Mouse (Mus musculus) hindbrain, embryonic 14.5 days (tissue): ENCODE data around the gene Map2k2. TPM values are rescaled to one million over a fixed set of nuclear protein-coding genes. Genes with fewer than 3 reads are reported as not detected.
"Not testable (repeated sequence)": the region's sequence is repeated elsewhere in the genome, so short reads cannot be mapped to it uniquely, and the experiment has no call there.

Experiments
- ATAC-seq: fragments of 200-750 bp; cut with Nextera tagmentation; 2 replicates; pipeline ENCODE4 v1.8.0; 2017; ENCODE audit warnings: moderate number of reproducible peaks, mild to moderate bottlenecking, moderate TSS enrichment, moderate library complexity; ENCODE audit not compliant: low FRiP score
- DNase-seq: peaks from one replicate; pipeline ENCODE4 v3.0.0-alpha.2; 2015; ENCODE audit warnings: low spot score
- H3K27ac ChIP-seq: fragments of 300-500 bp; sonication (generic); 2 replicates; pipeline ENCODE4 v1.5.1; 2014; ENCODE audit warnings: mild to moderate bottlenecking, moderate library complexity
- H3K27me3 ChIP-seq: fragments of 300-500 bp; sonication (generic); 2 replicates; pipeline ENCODE4 v1.6.1; 2014; ENCODE audit warnings: mild to moderate bottlenecking, low read length, mixed read lengths; ENCODE audit not compliant: control insufficient read depth, insufficient read depth
- H3K36me3 ChIP-seq: fragments of 300-500 bp; sonication (generic); replicated peaks from 2 replicates; pipeline ENCODE4 v1.6.1; 2014; ENCODE audit not compliant: control insufficient read depth, insufficient read depth
- H3K4me1 ChIP-seq: fragments of 300-500 bp; sonication (generic); replicated peaks from 2 replicates; pipeline ENCODE4 v1.6.1; 2014; ENCODE audit warnings: antibody characterized with exemption, low read length, mixed read lengths; ENCODE audit not compliant: control insufficient read depth, insufficient read depth
- H3K4me2 ChIP-seq: fragments of 300-500 bp; sonication (generic); replicated peaks from 2 replicates; pipeline ENCODE4 v1.6.1; 2014; ENCODE audit warnings: mild to moderate bottlenecking, moderate library complexity
- H3K4me3 ChIP-seq: fragments of 300-500 bp; sonication (generic); replicated peaks from 2 replicates; pipeline ENCODE4 v1.5.1; 2014; ENCODE audit warnings: mild to moderate bottlenecking, low read length
- H3K9ac ChIP-seq: fragments of 300-500 bp; sonication (generic); 2 replicates; pipeline ENCODE4 v1.6.1; 2014
- H3K9me3 ChIP-seq: fragments of 300-500 bp; sonication (generic); 2 replicates; pipeline ENCODE4 v1.6.1; 2016; ENCODE audit warnings: low read length; ENCODE audit not compliant: control insufficient read depth
- WGBS: fragments of 180-500 bp; shearing (Covaris S2); extraction: QIAGEN DNeasy Blood & Tissue Kit; methylation state at CpG from one replicate; pipeline ENCODE4 v1.1.7; 2014; 5-methylcytosine and 5-hydroxymethylcytosine counted together
- polyA plus RNA-seq: library from polyadenylated mRNA; unstranded; fragments of >200 nt; fragmentation: Nextera tagmentation; extraction: Ambion mirVana; gene quantifications from 2 replicates; pipeline ENCODE4 v1.2.1, GENCODE M21; 2014

The Map2k2 gene
- polyA plus RNA-seq, 1 experiment from 2014 or later = 222 TPM

DNA sequence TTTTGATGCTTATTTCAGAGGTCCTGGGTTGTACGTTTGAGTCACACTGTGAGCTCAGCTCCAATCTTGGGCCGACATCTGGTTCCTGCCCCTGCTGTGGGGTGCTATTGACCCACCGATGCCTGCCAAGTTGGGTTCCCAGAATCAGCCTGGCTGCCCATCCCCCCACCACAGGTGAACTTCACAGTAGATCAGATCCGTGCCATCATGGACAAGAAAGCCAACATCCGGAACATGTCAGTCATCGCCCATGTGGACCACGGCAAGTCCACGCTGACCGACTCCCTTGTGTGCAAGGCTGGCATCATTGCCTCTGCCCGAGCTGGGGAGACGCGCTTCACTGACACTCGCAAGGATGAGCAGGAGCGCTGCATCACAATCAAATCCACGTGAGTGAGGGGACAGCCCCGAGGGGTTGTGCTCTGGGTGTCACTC, 71.8 kb downstream of the Map2k2 start:
- 13% methylated on average over 16 of the region's 16 CpGs for WGBS
- Histone ChIP-seq H3K4me2 (peak overlapping the region; percentile 94), H3K4me3 (peak overlapping the region; percentile 100), H3K27ac (peak overlapping the region; percentile 97), H3K36me3 (peaks cover 53% of the 10 kb centered on the region), H3K9ac (peak overlapping the region; percentile 99), H3K27me3 (no peaks in the 10 kb centered on the region), H3K4me1 (peaks cover 42% of the 10 kb centered on the region), H3K9me3 (no peaks in the 10 kb centered on the region)
- ATAC-seq (no peak), DNase-seq (no peak)

DNA sequence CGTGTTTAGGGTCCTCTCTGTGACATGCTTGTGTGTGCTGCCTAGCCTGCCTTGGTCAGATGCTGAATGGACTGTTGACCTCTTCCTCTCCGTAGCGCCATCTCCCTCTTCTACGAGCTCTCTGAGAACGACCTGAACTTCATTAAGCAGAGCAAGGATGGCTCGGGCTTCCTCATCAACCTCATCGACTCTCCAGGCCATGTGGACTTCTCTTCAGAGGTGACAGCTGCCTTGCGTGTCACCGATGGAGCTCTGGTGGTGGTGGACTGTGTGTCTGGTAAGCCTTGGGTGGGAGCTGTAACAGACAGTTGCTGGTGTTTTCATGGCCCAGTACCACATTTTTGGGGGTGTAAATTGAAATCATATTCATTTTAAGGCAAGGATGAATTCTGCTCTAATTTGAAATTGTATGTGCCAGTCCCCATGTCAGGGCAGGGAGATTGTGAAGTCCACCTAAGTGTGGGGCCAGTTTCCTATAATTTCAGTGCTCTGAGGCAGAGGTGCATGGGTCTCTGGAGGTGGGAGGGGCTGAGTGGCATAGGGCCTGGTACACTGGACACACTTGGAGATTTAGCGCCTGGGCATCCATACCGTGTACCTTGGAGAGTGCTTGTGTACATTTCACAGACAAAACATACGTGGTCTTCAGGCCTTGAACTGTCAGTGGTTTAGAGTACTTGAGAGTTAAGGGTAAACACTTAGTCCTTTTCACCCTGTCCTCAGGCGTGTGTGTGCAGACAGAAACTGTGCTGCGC, 72.4 kb downstream of the Map2k2 start:
- H3K4me3 ChIP-seq = peak overlapping the region; percentile 100
- ATAC-seq = no peak

DNA sequence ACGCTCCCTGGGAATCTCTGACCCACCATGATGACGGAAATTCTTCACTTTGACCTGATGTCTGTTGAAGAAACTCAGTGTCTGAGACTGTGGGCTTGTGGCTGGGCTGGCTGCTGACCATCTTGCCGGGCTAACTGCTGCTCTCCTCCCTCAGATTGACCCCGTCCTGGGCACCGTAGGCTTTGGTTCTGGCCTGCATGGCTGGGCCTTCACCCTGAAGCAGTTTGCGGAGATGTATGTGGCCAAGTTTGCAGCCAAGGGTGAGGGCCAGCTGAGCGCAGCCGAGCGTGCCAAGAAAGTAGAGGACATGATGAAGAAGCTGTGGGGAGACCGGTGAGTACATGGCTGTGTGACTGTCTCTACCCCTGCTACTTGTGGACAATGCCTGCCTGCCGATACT, 73.2 kb downstream of the Map2k2 start:
- Histone ChIP-seq H3K36me3 (peaks cover 57% of the 10 kb centered on the region), H3K4me1 (peaks cover 40% of the 10 kb centered on the region), H3K9ac (0 out of 2 replicates have a peak overlapping the region, but pooled peaks have one; percentile 99), H3K4me2 (no peak overlapping the region), H3K27ac (no peak overlapping the region), H3K4me3 (no peak overlapping the region), H3K9me3 (no peaks in the 10 kb centered on the region), H3K27me3 (no peaks in the 10 kb centered on the region)
- no peak for DNase-seq
- WGBS = 90% methylated on average over 11 of the region's 11 CpGs
- no peak for ATAC-seq

More for the DNA sequence above, 72.4 kb downstream of the Map2k2 start:
- WGBS = 79% methylated on average over 14 of the region's 14 CpGs
- H3K27ac ChIP-seq = no peak overlapping the region
- H3K4me1 ChIP-seq = peaks cover 42% of the 10 kb centered on the region
- H3K27me3 ChIP-seq = no peaks in the 10 kb centered on the region
- H3K9ac ChIP-seq = peak overlapping the region; percentile 99
- H3K36me3 ChIP-seq = peaks cover 53% of the 10 kb centered on the region
- no peaks in the 10 kb centered on the region for H3K9me3 ChIP-seq
- no peak for DNase-seq
- H3K4me2 ChIP-seq = peak overlapping the region; percentile 94

DNA sequence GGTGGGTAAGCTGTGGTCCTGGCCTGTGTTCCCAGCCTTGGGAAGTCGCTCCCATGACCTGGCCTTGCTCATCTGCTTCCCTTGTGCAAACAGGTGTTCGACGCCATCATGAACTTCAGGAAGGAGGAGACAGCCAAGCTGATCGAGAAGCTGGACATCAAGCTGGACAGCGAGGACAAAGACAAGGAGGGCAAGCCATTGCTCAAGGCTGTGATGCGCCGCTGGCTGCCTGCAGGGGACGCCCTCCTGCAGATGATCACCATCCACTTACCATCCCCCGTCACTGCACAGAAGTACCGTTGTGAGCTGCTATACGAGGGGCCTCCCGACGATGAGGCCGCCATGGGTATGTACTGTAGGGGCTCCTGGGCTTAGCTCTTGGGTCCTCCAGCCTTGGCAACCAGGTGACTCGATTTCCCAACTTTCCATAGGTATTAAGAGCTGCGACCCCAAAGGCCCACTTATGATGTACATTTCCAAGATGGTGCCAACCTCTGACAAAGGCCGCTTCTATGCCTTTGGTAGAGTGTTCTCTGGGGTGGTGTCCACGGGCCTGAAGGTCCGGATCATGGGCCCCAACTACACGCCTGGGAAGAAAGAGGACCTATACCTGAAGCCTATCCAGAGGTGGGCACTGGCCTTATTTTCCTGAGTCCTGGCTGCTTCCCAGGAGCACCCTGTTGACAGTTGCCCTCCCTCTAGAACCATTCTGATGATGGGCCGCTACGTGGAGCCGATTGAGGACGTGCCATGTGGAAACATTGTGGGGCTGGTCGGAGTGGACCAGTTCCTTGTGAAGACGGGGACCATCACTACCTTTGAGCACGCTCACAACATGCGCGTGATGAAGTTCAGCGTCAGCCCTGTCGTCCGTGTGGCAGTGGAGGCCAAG, 74.0 kb downstream of the Map2k2 start:
- H3K4me2 ChIP-seq = no peak overlapping the region
- peaks cover 64% of the 10 kb centered on the region for H3K36me3 ChIP-seq
- DNase-seq (no peak), ATAC-seq (no peak)
- no peaks in the 10 kb centered on the region for H3K27me3 ChIP-seq
- H3K9me3 ChIP-seq = no peaks in the 10 kb centered on the region
- 91% methylated on average over 32 of the region's 32 CpGs for WGBS
- H3K4me3 ChIP-seq = no peak overlapping the region
- peaks cover 35% of the 10 kb centered on the region for H3K4me1 ChIP-seq
- no peak overlapping the region for H3K27ac ChIP-seq
- H3K9ac ChIP-seq = no peak overlapping the region

DNA sequence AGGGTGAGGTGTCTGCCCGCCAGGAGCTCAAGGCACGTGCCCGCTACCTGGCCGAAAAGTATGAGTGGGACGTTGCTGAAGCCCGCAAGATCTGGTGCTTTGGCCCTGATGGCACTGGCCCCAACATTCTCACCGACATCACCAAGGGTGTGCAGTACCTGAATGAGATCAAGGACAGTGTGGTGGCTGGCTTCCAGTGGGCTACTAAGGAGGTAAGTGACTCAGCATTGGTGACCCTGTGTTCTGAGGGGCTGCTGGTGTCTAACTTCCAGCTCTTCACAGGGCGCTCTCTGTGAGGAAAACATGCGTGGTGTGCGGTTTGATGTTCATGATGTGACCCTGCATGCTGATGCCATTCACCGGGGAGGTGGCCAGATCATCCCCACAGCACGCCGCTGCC, 75.2 kb downstream of the Map2k2 start:
- H3K27me3 ChIP-seq = no peaks in the 10 kb centered on the region
- DNase-seq (no peak), ATAC-seq (no peak)
- H3K27ac ChIP-seq = no peak overlapping the region
- WGBS = 96% methylated on average over 13 of the region's 13 CpGs
- no peak overlapping the region for H3K4me3 ChIP-seq
- no peaks in the 10 kb centered on the region for H3K9me3 ChIP-seq
- H3K4me2 ChIP-seq = no peak overlapping the region
- H3K9ac ChIP-seq = no peak overlapping the region
- H3K4me1 ChIP-seq = peaks cover 25% of the 10 kb centered on the region
- H3K36me3 ChIP-seq = peaks cover 74% of the 10 kb centered on the region

DNA sequence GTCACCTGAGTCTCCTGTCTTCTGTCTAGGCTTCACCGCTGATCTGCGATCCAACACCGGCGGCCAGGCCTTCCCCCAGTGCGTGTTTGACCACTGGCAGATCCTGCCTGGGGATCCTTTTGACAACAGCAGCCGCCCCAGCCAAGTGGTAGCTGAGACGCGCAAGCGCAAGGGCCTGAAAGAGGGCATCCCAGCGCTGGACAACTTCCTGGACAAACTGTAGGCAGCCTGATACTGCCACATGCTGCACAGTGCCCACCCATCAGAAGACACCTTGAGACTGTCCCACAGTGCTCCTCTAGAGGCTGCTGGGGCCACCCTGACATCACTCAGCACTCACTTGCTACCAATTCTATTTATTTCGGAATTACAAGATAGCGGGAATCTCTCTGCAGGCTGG, 76.1 kb downstream of the Map2k2 start:
- H3K4me3 ChIP-seq, DNase-seq, H3K27me3 ChIP-seq, H3K9ac ChIP-seq, H3K4me2 ChIP-seq, ATAC-seq, H3K9me3 ChIP-seq: not testable (repeated sequence)
- H3K27ac ChIP-seq = peak overlapping the region; percentile 2; the same call in 1 of the 2 replicates
- peaks cover 23% of the 10 kb centered on the region for H3K4me1 ChIP-seq
- 80% methylated on average over 12 of the region's 12 CpGs for WGBS
- peaks cover 79% of the 10 kb centered on the region for H3K36me3 ChIP-seq

DNA sequence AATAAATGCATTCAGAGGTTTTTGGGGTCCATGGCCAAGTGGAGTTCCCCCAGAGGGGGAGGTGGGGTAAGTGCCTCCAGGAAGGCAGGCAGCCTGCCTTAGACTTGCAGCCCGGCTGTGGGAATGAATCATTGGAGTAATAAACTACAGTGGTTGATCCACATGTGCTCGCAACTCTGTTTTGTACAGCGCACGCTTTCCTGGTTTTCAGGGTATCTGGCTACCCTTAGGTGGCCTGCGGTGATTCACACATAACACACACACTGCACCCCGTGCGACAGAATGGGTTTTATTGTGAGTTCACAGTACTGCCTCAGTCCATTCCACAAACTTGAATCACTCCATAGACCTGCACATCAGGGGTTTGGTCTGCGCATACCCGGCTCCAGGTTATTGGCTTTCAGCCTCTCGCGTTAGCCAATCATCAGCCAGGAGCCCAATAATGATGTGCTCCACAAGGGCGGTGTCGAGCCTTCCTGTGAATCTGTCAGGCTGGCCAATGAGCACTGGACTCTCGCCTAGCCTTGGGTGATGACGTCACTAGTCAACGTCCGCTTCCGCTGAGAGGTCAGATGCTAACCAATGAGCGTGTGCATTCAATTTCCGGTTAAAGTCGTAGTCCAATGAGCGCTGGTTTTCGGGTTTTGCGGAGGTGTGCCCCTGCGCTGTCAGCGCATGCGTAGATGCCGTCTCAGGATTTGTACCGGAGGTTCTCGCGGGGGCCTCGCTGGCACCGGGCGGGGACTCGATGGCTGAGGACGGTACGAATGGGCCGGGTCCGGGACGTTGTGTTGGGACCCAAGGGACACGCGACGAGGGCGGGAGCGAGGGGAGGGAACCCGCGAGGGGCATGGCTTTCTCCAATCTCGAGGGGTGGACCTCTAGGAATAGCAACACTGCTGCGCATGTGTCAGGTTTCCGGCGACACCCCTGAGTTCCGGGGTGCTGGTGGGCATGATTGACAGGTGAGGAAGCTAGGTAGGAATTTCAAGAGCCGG, 76.9 kb downstream of the Map2k2 start, which contains the start of gene Dapk3:
TSS of gene Dapk3 (plus strand) at position 670 of the 998 bp plus-strand sequence.
- DNase-seq (peak; percentile 99), ATAC-seq (peak; percentile 96)
- peak within 1 kb of the TSS; percentile 58 for H3K4me2 ChIP-seq
- H3K4me1 ChIP-seq = peaks cover 18% of the 10 kb centered on the region
- peak within 1 kb of the TSS; percentile 59 for H3K4me3 ChIP-seq
- WGBS = 5% methylated on average over 53 of the region's 53 CpGs
- peaks cover 81% of the 10 kb centered on the region for H3K36me3 ChIP-seq
- H3K9ac ChIP-seq = peak within 1 kb of the TSS; percentile 71
- no peaks in the 10 kb centered on the region for H3K27me3 ChIP-seq
- peak within 1 kb of the TSS; percentile 93 for H3K27ac ChIP-seq
- no peaks in the 10 kb centered on the region for H3K9me3 ChIP-seq
